Mouse (Mus musculus) lung, embryonic 14.5 days (tissue): ENCODE results near the gene Chrna9. TPM values are rescaled to one million over a fixed set of nuclear protein-coding genes. Genes with fewer than 3 reads are reported as not detected.

Experiments used
- ATAC-seq: fragments of 200-750 bp; cut with Nextera tagmentation; 2 replicates; pipeline ENCODE4 v1.8.0; 2017; ENCODE audit warnings: mild to moderate bottlenecking, moderate TSS enrichment, moderate library complexity; ENCODE audit not compliant: insufficient read depth
- DNase-seq: peaks from one replicate; pipeline ENCODE4 v3.0.0-alpha.2; 2015
- H3K27ac ChIP-seq: fragments of 300-500 bp; sonication (generic); 2 replicates; pipeline ENCODE4 v1.5.1; 2014; ENCODE audit warnings: low read depth, mild to moderate bottlenecking, moderate library complexity
- H3K27me3 ChIP-seq: fragments of 300-500 bp; sonication (generic); 2 replicates; pipeline ENCODE4 v1.6.1; 2014; ENCODE audit warnings: low read length, control low read depth; ENCODE audit not compliant: insufficient read depth
- H3K36me3 ChIP-seq: fragments of 300-500 bp; sonication (generic); 2 replicates; pipeline ENCODE4 v1.6.1; 2014; ENCODE audit warnings: control low read depth; ENCODE audit not compliant: insufficient read depth
- H3K4me1 ChIP-seq: fragments of 300-500 bp; sonication (generic); 2 replicates; pipeline ENCODE4 v1.6.1; 2014; ENCODE audit warnings: antibody characterized with exemption, control low read depth; ENCODE audit not compliant: insufficient read depth
- H3K4me2 ChIP-seq: fragments of 300-500 bp; sonication (generic); 2 replicates; pipeline ENCODE4 v1.6.1; 2014; ENCODE audit warnings: mild to moderate bottlenecking
- H3K4me3 ChIP-seq: fragments of 300-500 bp; sonication (generic); 2 replicates; pipeline ENCODE4 v1.5.1; 2014; ENCODE audit warnings: low read depth, low read length
- H3K9ac ChIP-seq: fragments of 300-500 bp; sonication (generic); 2 replicates; pipeline ENCODE4 v1.6.1; 2014
- H3K9me3 ChIP-seq: fragments of 300-500 bp; sonication (generic); 2 replicates; pipeline ENCODE4 v1.6.1; 2016; ENCODE audit warnings: low read depth, low read length, control low read depth
- CTCF ChIP-seq: IDR thresholded peaks from 2 replicates; pipeline ENCODE4 v1.5.1; 2016; ENCODE audit warnings: antibody characterized with exemption, low read depth
- WGBS: fragments of 180-500 bp; shearing (Covaris S2); extraction: QIAGEN DNeasy Blood & Tissue Kit; methylation state at CpG from one replicate; pipeline ENCODE4 v1.1.7; 2014; 5-methylcytosine and 5-hydroxymethylcytosine counted together
- microRNA-seq: library from miRNA; unstranded; fragments of <30 nt; microRNA quantifications from one replicate; pipeline ENCODE4, GENCODE M21; 2016; ENCODE audit warnings: borderline number of aligned reads
- polyA plus RNA-seq: library from polyadenylated mRNA; unstranded; fragments of >200 nt; fragmentation: Nextera tagmentation; extraction: Ambion mirVana; gene quantifications from 2 replicates; pipeline ENCODE4 v1.2.1, GENCODE M21; 2014

Gene Chrna9
- polyA plus RNA-seq, 1 experiment from 2014 or later: not detected

DNA sequence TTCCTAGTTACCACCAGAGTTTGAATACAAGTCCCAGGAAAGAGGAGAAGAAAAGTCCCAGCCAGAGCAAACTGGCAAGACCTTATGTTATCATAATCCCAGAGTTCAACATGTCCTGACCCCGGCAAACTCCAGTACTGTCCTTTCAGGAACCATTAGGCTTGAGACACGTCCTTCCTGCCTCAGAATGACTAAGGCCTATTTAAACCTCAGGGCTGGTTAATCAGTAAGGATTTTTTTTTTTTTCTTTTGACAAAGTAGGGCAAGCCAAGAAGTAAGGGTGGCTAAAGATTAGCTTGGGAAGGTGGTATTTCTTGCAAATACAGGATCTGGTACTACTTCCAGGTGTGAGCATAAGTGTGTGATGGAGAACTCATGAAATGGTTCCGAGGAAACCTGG lies 79.3 kb downstream of the Chrna9 start:
- Histone ChIP-seq H3K27ac (no peak overlapping the region), H3K4me2 (no peak overlapping the region), H3K9ac (no peak overlapping the region), H3K27me3 (no peaks in the 10 kb centered on the region), H3K4me3 (no peak overlapping the region), H3K9me3 (no peaks in the 10 kb centered on the region), H3K36me3 (no peaks in the 10 kb centered on the region), H3K4me1 (no peaks in the 10 kb centered on the region)
- 70% methylated on average over 3 of the region's 3 CpGs for WGBS
- TF ChIP-seq CTCF: no peak
- no peak for ATAC-seq
- no peak for DNase-seq

DNA sequence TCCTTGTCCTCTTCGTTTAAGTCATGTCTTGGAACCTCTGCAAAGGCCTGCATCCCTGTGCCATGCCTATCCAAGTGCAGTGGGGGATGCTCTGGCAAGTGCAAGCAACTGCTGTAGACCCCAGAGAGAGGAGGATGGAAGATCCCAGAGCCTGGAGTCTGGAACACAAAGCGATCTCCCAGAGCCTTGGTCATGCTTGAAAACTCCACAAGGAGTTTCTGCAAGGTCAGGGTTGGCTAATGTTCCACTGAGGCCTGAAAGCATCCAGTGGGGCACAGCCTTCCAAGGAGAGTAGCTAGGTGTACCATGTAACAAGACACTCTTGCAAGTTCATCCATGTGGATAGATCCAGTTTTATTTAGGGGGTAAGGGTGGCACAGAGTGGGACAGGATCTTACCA lies 79.7 kb downstream of the Chrna9 start:
- ATAC-seq (no peak), DNase-seq (no peak)
- Histone ChIP-seq H3K4me3 (no peak overlapping the region), H3K4me1 (no peaks in the 10 kb centered on the region), H3K4me2 (no peak overlapping the region), H3K36me3 (no peaks in the 10 kb centered on the region), H3K9ac (no peak overlapping the region), H3K27ac (no peak overlapping the region), H3K9me3 (no peaks in the 10 kb centered on the region), H3K27me3 (no peaks in the 10 kb centered on the region)
- no peak for TF ChIP-seq CTCF
- WGBS: 86% methylated on average over 2 of the region's 2 CpGs

DNA sequence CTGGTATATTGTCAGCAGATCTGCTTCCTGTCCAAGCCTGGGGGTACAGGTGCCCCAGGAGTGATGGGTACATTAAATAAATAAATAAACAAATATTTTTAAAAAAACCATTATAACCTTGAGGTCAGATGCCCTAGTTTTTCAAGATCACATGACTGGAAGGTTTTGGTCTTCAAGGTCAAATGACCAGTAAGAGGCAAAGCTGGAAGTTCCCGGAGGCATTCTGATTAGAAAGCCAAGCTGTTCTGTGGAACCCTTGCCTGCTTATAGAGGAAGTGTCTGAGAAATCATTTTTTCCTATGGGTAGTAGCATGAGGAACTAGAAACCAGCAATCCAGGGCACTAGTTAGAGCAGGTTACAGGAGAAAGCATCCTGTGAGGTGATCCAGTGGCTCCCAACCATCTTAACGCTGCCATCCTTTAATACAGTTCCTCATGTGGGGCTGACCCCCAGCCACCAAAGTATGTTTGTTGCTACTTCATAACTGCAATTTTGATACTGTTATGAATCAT lies 80.8 kb downstream of the Chrna9 start:
- no peaks in the 10 kb centered on the region for H3K9me3 ChIP-seq
- H3K9ac ChIP-seq: no peak overlapping the region
- no peaks in the 10 kb centered on the region for H3K36me3 ChIP-seq
- H3K4me1 ChIP-seq: no peaks in the 10 kb centered on the region
- no peak overlapping the region for H3K4me2 ChIP-seq
- ATAC-seq (no peak), DNase-seq (no peak)
- H3K4me3 ChIP-seq: no peak overlapping the region
- no peak overlapping the region for H3K27ac ChIP-seq
- 92% methylated on average over 2 of the region's 2 CpGs for WGBS
- no peaks in the 10 kb centered on the region for H3K27me3 ChIP-seq
- TF ChIP-seq CTCF: no peak

DNA sequence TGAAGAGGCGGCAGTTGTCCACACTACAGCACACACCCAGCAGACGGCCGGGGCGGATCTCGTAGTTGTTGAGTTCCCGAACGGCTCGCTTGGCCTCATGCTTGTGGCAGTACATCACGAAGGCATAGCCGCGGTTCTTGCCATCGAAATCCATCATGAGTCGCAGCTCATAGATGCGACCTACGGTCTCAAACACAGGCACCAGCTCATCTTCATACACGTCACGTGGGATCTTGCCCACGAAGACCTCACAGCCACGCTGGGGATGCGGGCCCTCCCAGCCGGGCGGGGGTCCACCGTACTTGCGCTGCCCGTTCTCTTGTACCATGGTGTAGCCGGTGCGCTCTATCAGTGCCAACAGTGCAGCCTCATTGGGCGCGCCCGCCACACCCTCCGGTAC lies 92.1 kb downstream of the Chrna9 start:
- WGBS: 96% methylated on average over 31 of the region's 31 CpGs
- H3K36me3 ChIP-seq: peaks cover 20% of the 10 kb centered on the region
- DNase-seq: no peak
- no peaks in the 10 kb centered on the region for H3K4me1 ChIP-seq
- no peak for ATAC-seq
- H3K27me3 ChIP-seq: no peaks in the 10 kb centered on the region
- TF ChIP-seq CTCF: no peak
- H3K4me2 ChIP-seq: no peak overlapping the region
- no peak overlapping the region for H3K27ac ChIP-seq
- H3K4me3 ChIP-seq: no peak overlapping the region
- H3K9me3 ChIP-seq: peaks cover 8% of the 10 kb centered on the region; the same call in 1 of the 2 replicates
- H3K9ac ChIP-seq: no peak overlapping the region

Small RNAs within 50 kb of the gene (microRNA-seq; reads per million reads assigned to microRNA genes)
- not detected for gene Gm25952

Other genes starting within 250 kb of the Chrna9 start
- 107 and 113 TPM in 2 replicates for gene Pds5a, start 236.6 kb upstream of the Chrna9 start, polyA plus RNA-seq
- 33.0 and 33.2 TPM in 2 replicates for gene N4bp2, start 171.4 kb upstream of the Chrna9 start, polyA plus RNA-seq
- 0.57 and 0.76 TPM in 2 replicates for gene Rhoh, start 73.7 kb upstream of the Chrna9 start, polyA plus RNA-seq
- 1.0 and 1.5 TPM in 2 replicates for gene 9130230L23Rik, start 69.4 kb downstream of the Chrna9 start, polyA plus RNA-seq
- gene Rbm47, start 238.2 kb downstream of the Chrna9 start, polyA plus RNA-seq: 18.5 and 18.8 TPM in 2 replicates